Mouse (Mus musculus) intestine, embryonic 15.5 days (tissue): ENCODE measurements around the gene Srebf1. TPM values are rescaled to one million over a fixed set of nuclear protein-coding genes. Genes with fewer than 3 reads are reported as not detected.

ENCODE experiments used
- polyA plus RNA-seq: library from polyadenylated mRNA; unstranded; fragments of >200 nt; fragmentation: Nextera tagmentation; extraction: Ambion mirVana; gene quantifications from 2 replicates; pipeline ENCODE4 v1.2.1, GENCODE M21; 2015

Srebf1 gene
- polyA plus RNA-seq, 1 experiment from 2014 or later, result 89.5 TPM

Other genes starting within 250 kb of the Srebf1 start
- gene Pemt, start 176.1 kb downstream of the Srebf1 start, polyA plus RNA-seq, result 8.2 and 8.8 TPM in 2 replicates
- 18.2 and 18.5 TPM in 2 replicates for gene Rai1, start 117.6 kb downstream of the Srebf1 start, polyA plus RNA-seq
- gene Tom1l2, start 130.3 kb upstream of the Srebf1 start, polyA plus RNA-seq, result 22.3 and 27.1 TPM in 2 replicates
- 1.9 and 2.1 TPM in 2 replicates for gene Drc3, start 130.7 kb upstream of the Srebf1 start, polyA plus RNA-seq
- 24.5 and 24.6 TPM in 2 replicates for gene Gid4, start 194.6 kb upstream of the Srebf1 start, polyA plus RNA-seq
- gene Atpaf2, start 195.9 kb upstream of the Srebf1 start, polyA plus RNA-seq, result 57.6 and 62.7 TPM in 2 replicates
- gene Drg2, start 232.0 kb upstream of the Srebf1 start, polyA plus RNA-seq, result 96.7 and 101 TPM in 2 replicates
- 0.18 and 0.19 TPM in 2 replicates for gene Myo15, start 246.8 kb upstream of the Srebf1 start, polyA plus RNA-seq